Mouse (Mus musculus) frontal cortex, postnatal 36 days (tissue): ENCODE results near the gene Stpg4.

Experiments used
- DNase-seq, 2 experiments: peaks; one replicate each; pipeline ENCODE4 v3.0.0; 2022; ENCODE audit warnings: low spot score in 2 of 2

Gene Stpg4

GRCm38 (mm10) chr17:87446767-87447611, 19.4 kb upstream of the Stpg4 start, which contains the start of gene Calm2:
TSS of gene Calm2 (minus strand) at chr17:87446935.
- peak; percentile 97 for DNase-seq

- DNase-seq: peak; percentile 50
These were observed 18.6 kb upstream of the Stpg4 start for GRCm38 (mm10) chr17:87445917-87446766.

GRCm38 (mm10) chr17:87445337-87445916, 17.9 kb upstream of the Stpg4 start:
- DNase-seq: no peak

- no peak for DNase-seq
These were observed 17.2 kb upstream of the Stpg4 start for GRCm38 (mm10) chr17:87444763-87445162.

- no peak for DNase-seq
These were observed 14.0 kb upstream of the Stpg4 start for GRCm38 (mm10) chr17:87441537-87441936.

GRCm38 (mm10) chr17:87439441-87439840, 11.9 kb upstream of the Stpg4 start:
- no peak for DNase-seq

GRCm38 (mm10) chr17:87433929-87434328, 6.4 kb upstream of the Stpg4 start:
- DNase-seq: no peak

- no peak for DNase-seq
These were observed 5.2 kb upstream of the Stpg4 start for GRCm38 (mm10) chr17:87432743-87433142.

GRCm38 (mm10) chr17:87432314-87432713, 4.8 kb upstream of the Stpg4 start:
- DNase-seq: no peak

- no peak for DNase-seq
These were observed 1.9 kb upstream of the Stpg4 start for GRCm38 (mm10) chr17:87429431-87429830.

- DNase-seq: no peak
These were observed 9.5 kb downstream of the Stpg4 start for GRCm38 (mm10) chr17:87418082-87418481.

GRCm38 (mm10) chr17:87406646-87407045, 20.9 kb downstream of the Stpg4 start:
- DNase-seq: no peak

- DNase-seq: no peak
These were observed 22.0 kb downstream of the Stpg4 start for GRCm38 (mm10) chr17:87405576-87405975.

- no peak for DNase-seq
These were observed 24.1 kb downstream of the Stpg4 start for GRCm38 (mm10) chr17:87403462-87403861.

- DNase-seq: no peak
These were observed 25.1 kb downstream of the Stpg4 start for GRCm38 (mm10) chr17:87402444-87402843.

GRCm38 (mm10) chr17:87397088-87397487, 30.5 kb downstream of the Stpg4 start:
- DNase-seq: no peak

- DNase-seq: no peak
These were observed 36.3 kb downstream of the Stpg4 start for GRCm38 (mm10) chr17:87391242-87391641.

- no peak for DNase-seq
These were observed 40.5 kb downstream of the Stpg4 start for GRCm38 (mm10) chr17:87387068-87387467.

- DNase-seq: no peak
These were observed 41.7 kb downstream of the Stpg4 start for GRCm38 (mm10) chr17:87385835-87386234.

- DNase-seq: no peak
These were observed 46.9 kb downstream of the Stpg4 start for GRCm38 (mm10) chr17:87380681-87381080.

GRCm38 (mm10) chr17:87379821-87380220, 47.7 kb downstream of the Stpg4 start:
- no peak for DNase-seq

- DNase-seq: no peak
These were observed 48.3 kb downstream of the Stpg4 start for GRCm38 (mm10) chr17:87379160-87379624.
